18 mouse cellular contexts compared by ENCODE assay signal in genomic region chr17:5065270-5065669, GRCm38 (mm10).
DNase-seq lines count a peak whose midpoint lies in the region; ATAC-seq and TF ChIP-seq lines count a peak whose summit lies in the region.
"Had no signal": no experiment of that assay in that cellular context is flagged by ENCODE, and none has a peak within 500 bp of the region (broad histone marks: within the 10 kb centered on the region; RNA-seq: fewer than 3 reads in every experiment).

No protein-coding gene starts in this region.

- no peak for TF ChIP-seq CTCF in hindbrain, postnatal 0 days (IDR thresholded peaks at IDR 0.05; ENCODE audit: low read depth)
- no peak for TF ChIP-seq CTCF in lung, postnatal 0 days (IDR thresholded peaks at IDR 0.05)

- ATAC-seq in forebrain, embryonic 13.5 days = peak; percentile 39; the same call in 1 of the 2 replicates
- ATAC-seq in forebrain, embryonic 11.5 days (replicated peaks; ENCODE audit: low FRiP score) = no peak
- ATAC-seq in hindbrain, postnatal 0 days = peak; percentile 13; the same call in 1 of the 2 replicates
- no peak for ATAC-seq in hindbrain, embryonic 11.5 days (ENCODE audit: low FRiP score)
- ATAC-seq in lung, embryonic 15.5 days (ENCODE audit: borderline replicate concordance, extremely low read depth, low FRiP score, low TSS enrichment) = peak; percentile 47; the same call in 1 of the 2 replicates
- no peak for ATAC-seq in lung, postnatal 0 days
- ATAC-seq in forebrain, embryonic 16.5 days = 0 out of 2 replicates have a peak, but pooled peaks have one; percentile 13
- ATAC-seq: midbrain, embryonic 15.5 days had no signal

- H3K27me3 ChIP-seq in forebrain, embryonic 13.5 days = no peaks in the 10 kb centered on the region
- no peaks in the 10 kb centered on the region for H3K27me3 ChIP-seq in forebrain, embryonic 11.5 days (ENCODE audit: control insufficient read depth, insufficient read depth, low read length)
- no peaks in the 10 kb centered on the region for H3K27me3 ChIP-seq in hindbrain, postnatal 0 days (ENCODE audit: insufficient read depth, low read length)
- H3K27me3 ChIP-seq in hindbrain, embryonic 11.5 days (ENCODE audit: control insufficient read depth, insufficient read depth, low read length) = no peaks in the 10 kb centered on the region
- no peaks in the 10 kb centered on the region for H3K27me3 ChIP-seq in lung, embryonic 15.5 days
- H3K27me3 ChIP-seq in lung, postnatal 0 days (replicated peaks; ENCODE audit: insufficient read depth, low read length) = no peaks in the 10 kb centered on the region
- no peaks in the 10 kb centered on the region for H3K27me3 ChIP-seq in forebrain, embryonic 16.5 days (replicated peaks; ENCODE audit: control insufficient read depth, insufficient read depth, low read length)
- H3K27me3 ChIP-seq: embryonic facial prominence, embryonic 12.5 days; limb, embryonic 15.5 days; midbrain, embryonic 15.5 days; stomach, embryonic 15.5 days had no signal

- no peaks in the 10 kb centered on the region for H3K9me3 ChIP-seq in forebrain, embryonic 13.5 days (replicated peaks)
- H3K9me3 ChIP-seq in forebrain, embryonic 11.5 days (ENCODE audit: control insufficient read depth, low read length) = no peaks in the 10 kb centered on the region
- no peaks in the 10 kb centered on the region for H3K9me3 ChIP-seq in hindbrain, postnatal 0 days (ENCODE audit: low read length)
- H3K9me3 ChIP-seq in hindbrain, embryonic 11.5 days (ENCODE audit: control insufficient read depth, low read length) = no peaks in the 10 kb centered on the region
- no peaks in the 10 kb centered on the region for H3K9me3 ChIP-seq in lung, embryonic 15.5 days
- no peaks in the 10 kb centered on the region for H3K9me3 ChIP-seq in lung, postnatal 0 days (ENCODE audit: low read length)
- H3K9me3 ChIP-seq in forebrain, embryonic 16.5 days (ENCODE audit: control insufficient read depth, low read length) = no peaks in the 10 kb centered on the region
- H3K9me3 ChIP-seq: embryonic facial prominence, embryonic 12.5 days; limb, embryonic 15.5 days; midbrain, embryonic 15.5 days; stomach, embryonic 15.5 days had no signal

- no peaks in the 10 kb centered on the region for H3K36me3 ChIP-seq in forebrain, embryonic 13.5 days (ENCODE audit: poor library complexity, severe bottlenecking)
- no peaks in the 10 kb centered on the region for H3K36me3 ChIP-seq in forebrain, embryonic 11.5 days (ENCODE audit: control insufficient read depth, insufficient read depth, low read length)
- H3K36me3 ChIP-seq in hindbrain, postnatal 0 days (ENCODE audit: insufficient read depth, low read length) = no peaks in the 10 kb centered on the region
- H3K36me3 ChIP-seq in hindbrain, embryonic 11.5 days (ENCODE audit: control insufficient read depth, insufficient read depth, low read length) = no peaks in the 10 kb centered on the region
- no peaks in the 10 kb centered on the region for H3K36me3 ChIP-seq in lung, embryonic 15.5 days
- H3K36me3 ChIP-seq in lung, postnatal 0 days (ENCODE audit: insufficient read depth, low read length) = no peaks in the 10 kb centered on the region
- no peaks in the 10 kb centered on the region for H3K36me3 ChIP-seq in forebrain, embryonic 16.5 days (ENCODE audit: control insufficient read depth, insufficient read depth)
- H3K36me3 ChIP-seq: embryonic facial prominence, embryonic 12.5 days; limb, embryonic 15.5 days; midbrain, embryonic 15.5 days; stomach, embryonic 15.5 days had no signal

- TF ChIP-seq EP300 in lung, postnatal 0 days (IDR thresholded peaks at IDR 0.05) = no peak

- no peak overlapping the region for H3K4me2 ChIP-seq in forebrain, embryonic 13.5 days
- H3K4me2 ChIP-seq in forebrain, embryonic 11.5 days (ENCODE audit: low read depth, low read length, severe bottlenecking) = no peak overlapping the region
- H3K4me2 ChIP-seq in hindbrain, postnatal 0 days (ENCODE audit: low read depth, low read length) = no peak overlapping the region
- H3K4me2 ChIP-seq in hindbrain, embryonic 11.5 days (replicated peaks; ENCODE audit: low read depth, low read length) = no peak overlapping the region
- no peak overlapping the region for H3K4me2 ChIP-seq in lung, embryonic 15.5 days
- no peak overlapping the region for H3K4me2 ChIP-seq in lung, postnatal 0 days (replicated peaks; ENCODE audit: low read depth, low read length)
- no peak overlapping the region for H3K4me2 ChIP-seq in forebrain, embryonic 16.5 days (ENCODE audit: low read length)
- H3K4me2 ChIP-seq: embryonic facial prominence, embryonic 12.5 days; limb, embryonic 15.5 days; midbrain, embryonic 15.5 days; stomach, embryonic 15.5 days had no signal

- H3K27ac ChIP-seq in forebrain, embryonic 13.5 days = no peak overlapping the region
- no peak overlapping the region for H3K27ac ChIP-seq in forebrain, embryonic 11.5 days (ENCODE audit: low read depth, low read length)
- no peak overlapping the region for H3K27ac ChIP-seq in hindbrain, postnatal 0 days
- H3K27ac ChIP-seq in hindbrain, embryonic 11.5 days (ENCODE audit: low read depth, low read length) = no peak overlapping the region
- H3K27ac ChIP-seq in lung, embryonic 15.5 days = no peak overlapping the region
- no peak overlapping the region for H3K27ac ChIP-seq in lung, postnatal 0 days (ENCODE audit: low read length)
- H3K27ac ChIP-seq in forebrain, embryonic 16.5 days (ENCODE audit: low read length) = no peak overlapping the region
- H3K27ac ChIP-seq: embryonic facial prominence, embryonic 12.5 days; limb, embryonic 15.5 days; midbrain, embryonic 15.5 days; stomach, embryonic 15.5 days had no signal

- H3K4me3 ChIP-seq in forebrain, embryonic 13.5 days = no peak overlapping the region
- no peak overlapping the region for H3K4me3 ChIP-seq in forebrain, embryonic 11.5 days (ENCODE audit: low read depth, low read length)
- H3K4me3 ChIP-seq in hindbrain, postnatal 0 days (ENCODE audit: low read length) = no peak overlapping the region
- no peak overlapping the region for H3K4me3 ChIP-seq in hindbrain, embryonic 11.5 days (ENCODE audit: low read depth, low read length)
- no peak overlapping the region for H3K4me3 ChIP-seq in lung, embryonic 15.5 days
- H3K4me3 ChIP-seq in lung, postnatal 0 days (ENCODE audit: low read depth, low read length) = no peak overlapping the region
- no peak overlapping the region for H3K4me3 ChIP-seq in forebrain, embryonic 16.5 days (replicated peaks; ENCODE audit: low read length)
- H3K4me3 ChIP-seq: embryonic facial prominence, embryonic 12.5 days; limb, embryonic 15.5 days; midbrain, embryonic 15.5 days; stomach, embryonic 15.5 days had no signal

- H3K4me1 ChIP-seq in forebrain, embryonic 13.5 days = peaks cover 43% of the 10 kb centered on the region
- H3K4me1 ChIP-seq in forebrain, embryonic 11.5 days (replicated peaks; ENCODE audit: control insufficient read depth, insufficient read depth, low read length) = 0 out of 2 replicates have a peak, but pooled peaks cover 2% of the 10 kb centered on the region
- H3K4me1 ChIP-seq in hindbrain, postnatal 0 days (ENCODE audit: insufficient read depth, low read length) = peaks cover 18% of the 10 kb centered on the region; the same call in 1 of the 2 replicates
- peaks cover 7% of the 10 kb centered on the region; the same call in 1 of the 2 replicates for H3K4me1 ChIP-seq in hindbrain, embryonic 11.5 days (replicated peaks; ENCODE audit: control insufficient read depth, insufficient read depth, low read length)
- peaks cover 50% of the 10 kb centered on the region for H3K4me1 ChIP-seq in lung, embryonic 15.5 days
- peaks cover 9% of the 10 kb centered on the region; the same call in 1 of the 2 replicates for H3K4me1 ChIP-seq in lung, postnatal 0 days (ENCODE audit: insufficient read depth, low read depth, low read length)
- peaks cover 32% of the 10 kb centered on the region for H3K4me1 ChIP-seq in forebrain, embryonic 16.5 days (replicated peaks; ENCODE audit: control insufficient read depth, insufficient read depth, low read length)

- no peak overlapping the region for H3K9ac ChIP-seq in forebrain, embryonic 13.5 days
- no peak overlapping the region for H3K9ac ChIP-seq in forebrain, embryonic 11.5 days (ENCODE audit: low read length)
- no peak overlapping the region for H3K9ac ChIP-seq in hindbrain, postnatal 0 days (replicated peaks; ENCODE audit: low read length)
- no peak overlapping the region for H3K9ac ChIP-seq in hindbrain, embryonic 11.5 days (ENCODE audit: low read depth, low read length)
- no peak overlapping the region for H3K9ac ChIP-seq in lung, embryonic 15.5 days
- no peak overlapping the region for H3K9ac ChIP-seq in lung, postnatal 0 days (replicated peaks; ENCODE audit: low read depth)
- no peak overlapping the region for H3K9ac ChIP-seq in forebrain, embryonic 16.5 days (replicated peaks; ENCODE audit: low read depth, low read length)
- H3K9ac ChIP-seq: embryonic facial prominence, embryonic 12.5 days; limb, embryonic 15.5 days; midbrain, embryonic 15.5 days; stomach, embryonic 15.5 days had no signal

- 87% methylated on average over 6 of the region's 6 CpGs for WGBS in forebrain, embryonic 13.5 days
- WGBS in forebrain, embryonic 11.5 days = 94% methylated on average over 6 of the region's 6 CpGs
- WGBS in hindbrain, postnatal 0 days = 70% methylated on average over 6 of the region's 6 CpGs
- 90% methylated on average over 6 of the region's 6 CpGs for WGBS in hindbrain, embryonic 11.5 days
- 54% methylated on average over 6 of the region's 6 CpGs for WGBS in lung, embryonic 15.5 days
- WGBS in lung, postnatal 0 days = 71% methylated on average over 6 of the region's 6 CpGs
- 84% methylated on average over 6 of the region's 6 CpGs for WGBS in forebrain, embryonic 16.5 days

- no peak for DNase-seq in forebrain, embryonic 11.5 days (ENCODE audit: low spot score)
- DNase-seq in hindbrain, postnatal 0 days (ENCODE audit: low spot score) = no peak
- DNase-seq in hindbrain, embryonic 11.5 days (ENCODE audit: low spot score) = no peak
- no peak for DNase-seq in lung, postnatal 0 days (ENCODE audit: low spot score)
- no peak for DNase-seq in right cerebral cortex, adult 2 months (ENCODE audit: low spot score in 2 of 2)
- DNase-seq: adrenal gland, adult 8-10 months; cerebellum, adult 11-12 months; gastrocnemius, postnatal 36 days; kidney, adult 9 months; right cerebral cortex, postnatal 14 days; thymus, adult 2 months had no signal

Comparison
In these comparisons a context has a peak if more than half of its experiments do, and no peak if none do; other contexts are left out.
1. ATAC-seq: peak in forebrain, embryonic 13.5 days (single experiment), hindbrain, postnatal 0 days (single experiment), lung, embryonic 15.5 days (single experiment) and forebrain, embryonic 16.5 days (single experiment); none in forebrain, embryonic 11.5 days (single experiment), hindbrain, embryonic 11.5 days (single experiment) and lung, postnatal 0 days (single experiment).